Mouse (Mus musculus) adrenal gland, adult (tissue): ENCODE results near the gene Olfr452.

ENCODE experiments used
- DNase-seq, 2 experiments: peaks; one replicate each; pipeline ENCODE4 v3.0.0; 2022 to 2023; ENCODE audit warnings: low spot score in 1 of 2; ENCODE audit not compliant: inconsistent age in 2 of 2

Olfr452 gene

GRCm38 (mm10) chr6:42784793-42785192 is at the start of gene Olfr452:
TSS of gene Olfr452 (plus strand) at chr6:42785093.
- DNase-seq, result no peak

- no peak for DNase-seq
Measured at GRCm38 (mm10) chr6:42739071-42739470, 45.8 kb upstream of the Olfr452 start, which contains the start of gene Olfr453. TSS of gene Olfr453 (plus strand) at chr6:42739371.

- no peak for DNase-seq
Measured at GRCm38 (mm10) chr6:42742303-42742702, 42.6 kb upstream of the Olfr452 start.

DNA sequence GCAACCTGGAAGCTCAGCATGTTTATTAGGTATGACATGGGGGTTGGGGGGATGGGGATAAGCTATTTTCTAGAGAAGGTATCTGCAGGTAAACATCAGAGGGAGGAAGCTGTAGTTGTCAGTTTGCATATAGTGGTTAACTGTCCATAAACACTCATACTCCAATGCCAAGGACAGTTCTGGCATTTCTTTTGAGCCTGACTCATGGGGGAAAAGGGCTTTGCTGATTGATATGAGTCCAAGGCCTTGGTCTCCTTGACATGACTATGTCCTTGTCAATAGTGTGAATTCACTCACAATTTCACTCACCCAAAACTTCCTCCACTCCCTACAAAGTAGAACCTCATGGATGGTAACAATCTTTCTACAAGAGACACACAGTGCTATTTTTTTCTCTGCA is 37.0 kb upstream of the Olfr452 start:
- DNase-seq, result peak; percentile 7 to 77

DNA sequence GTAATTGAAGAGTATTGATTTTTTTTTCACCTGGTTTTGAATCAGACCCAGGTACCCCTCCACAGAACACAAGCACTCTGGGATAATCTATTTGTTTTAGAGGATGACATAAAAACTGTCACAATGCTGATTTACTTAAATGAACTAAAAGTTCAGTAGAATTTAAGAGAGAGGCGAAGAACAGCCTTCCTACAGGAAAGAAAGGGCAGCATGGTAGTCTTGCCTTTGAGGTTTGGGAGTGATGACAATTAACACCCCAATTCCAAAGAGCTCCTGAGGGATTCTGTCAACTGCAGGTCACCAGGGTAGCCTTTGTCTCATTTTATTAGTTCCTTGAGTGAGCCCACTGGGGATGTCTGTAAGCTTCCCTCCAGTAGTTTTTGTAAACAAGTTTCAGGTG is 28.8 kb upstream of the Olfr452 start, which contains the start of gene Olfr38:
Olfr38 (plus strand) TSS at position 301 of the 400 bp plus-strand sequence.
- no peak for DNase-seq

DNA sequence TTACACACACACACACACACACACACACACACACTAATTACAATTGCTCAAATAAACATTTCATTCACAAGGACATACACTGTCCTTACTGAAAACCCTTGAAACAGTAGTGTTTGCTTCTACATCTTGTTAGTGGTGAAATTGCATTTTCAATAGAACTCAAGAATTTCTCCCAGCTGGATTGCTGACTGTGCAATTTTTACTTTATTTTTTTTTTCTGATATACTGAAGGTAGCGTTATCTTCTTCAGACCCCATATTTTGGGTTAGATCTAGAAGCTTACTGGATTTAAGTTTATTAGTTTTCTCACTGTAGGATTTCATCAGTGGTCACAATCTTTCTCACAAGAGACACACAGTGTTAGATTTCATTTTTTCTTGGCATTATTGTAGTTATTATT is 7.8 kb upstream of the Olfr452 start:
- DNase-seq, result no peak

DNA sequence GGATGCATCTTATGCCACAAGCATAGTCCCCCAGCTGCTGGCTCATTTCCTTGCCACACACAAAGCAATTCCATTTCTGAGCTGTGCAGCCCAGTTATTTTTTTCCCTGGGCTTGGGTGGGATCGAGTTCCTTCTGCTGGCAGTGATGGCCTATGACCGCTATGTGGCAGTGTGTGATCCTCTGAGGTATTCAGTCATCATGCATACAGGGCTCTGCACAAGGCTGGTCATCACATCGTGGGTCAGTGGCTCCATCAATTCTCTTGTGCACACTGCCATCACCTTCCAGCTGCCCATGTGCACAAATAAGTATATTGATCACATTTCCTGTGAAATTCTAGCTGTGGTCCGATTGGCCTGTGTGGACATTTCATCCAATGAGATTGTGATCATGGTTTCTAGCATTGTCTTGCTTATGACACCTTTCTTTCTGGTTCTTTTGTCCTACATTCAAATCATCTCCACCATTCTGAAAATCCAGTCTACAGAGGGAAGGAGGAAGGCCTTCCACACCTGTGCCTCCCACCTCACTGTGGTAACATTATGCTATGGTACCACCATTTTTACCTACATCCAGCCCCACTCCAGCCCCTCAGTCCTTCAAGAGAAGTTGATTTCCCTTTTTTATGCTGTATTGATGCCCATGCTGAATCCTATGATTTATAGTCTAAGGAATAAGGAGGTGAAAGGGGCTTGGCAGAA is 5.5 kb downstream of the Olfr452 start:
- no peak for DNase-seq

DNA sequence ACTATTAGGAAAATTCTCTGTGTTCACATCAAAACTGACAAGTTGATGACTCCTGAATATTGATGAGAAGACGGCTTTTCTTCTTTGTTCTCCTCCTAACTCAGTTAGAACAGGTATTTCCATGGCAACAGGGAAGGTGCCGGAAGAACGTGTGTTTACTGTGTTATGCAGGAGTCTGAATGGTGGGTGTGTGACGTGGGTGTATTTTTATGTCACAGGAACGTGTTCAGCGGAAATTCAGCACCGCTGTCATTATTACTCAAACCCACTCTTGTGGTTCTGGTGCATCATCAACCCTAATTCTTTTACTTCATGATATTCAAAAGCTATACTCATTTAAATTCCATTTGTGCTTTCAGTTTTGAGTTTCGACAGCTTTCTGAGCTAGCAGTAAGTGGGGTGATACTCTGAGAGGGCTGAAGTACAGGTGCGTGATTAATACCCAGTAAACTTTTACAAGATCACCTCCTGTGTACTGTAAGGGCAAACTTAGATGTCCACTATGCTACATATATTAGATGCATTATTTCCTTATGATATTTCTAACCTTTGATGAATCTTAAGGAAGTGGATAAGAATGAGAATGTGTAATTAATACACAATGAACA is 6.2 kb downstream of the Olfr452 start:
- no peak for DNase-seq

GRCm38 (mm10) chr6:42794982-42795381 is 10.1 kb downstream of the Olfr452 start:
- DNase-seq, result no peak

- DNase-seq, result no peak
Measured at GRCm38 (mm10) chr6:42811639-42812038, 26.7 kb downstream of the Olfr452 start, which contains the start of gene Olfr450. TSS of gene Olfr450 (plus strand) at chr6:42811939.

DNA sequence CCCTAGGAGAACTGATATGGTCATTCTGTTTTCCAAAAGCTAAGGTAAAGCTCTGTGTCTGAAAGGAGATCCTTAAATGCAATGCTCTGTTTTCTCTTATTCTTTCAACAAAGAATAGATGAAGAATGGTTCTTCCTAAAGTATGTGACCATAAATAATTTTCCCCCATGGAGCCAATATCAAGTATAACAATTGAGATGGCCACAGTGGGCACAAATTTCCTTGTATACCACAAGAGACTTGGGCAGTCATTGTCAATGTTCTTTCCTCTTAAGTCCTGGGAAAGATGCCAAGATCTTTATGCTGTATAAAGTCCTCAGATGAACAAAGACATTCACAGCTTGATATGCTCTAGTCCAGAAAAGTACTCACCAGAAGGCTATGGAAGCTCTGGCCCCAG is 49.2 kb downstream of the Olfr452 start, which contains the start of gene Olfr449:
Olfr449 (plus strand) TSS at position 301 of the 400 bp plus-strand sequence.
- no peak for DNase-seq
